Mouse (Mus musculus) spleen, adult 2 months (tissue): ENCODE results near the gene Gja10. TPM values are rescaled to one million over a fixed set of nuclear protein-coding genes. Genes with fewer than 3 reads are reported as not detected.

Source experiments
- DNase-seq, 2 experiments: peaks; one replicate each; pipeline versions ENCODE4 v3.0.0 to v3.0.0-alpha.2; 2012 to 2021; ENCODE audit warnings: low spot score in 2 of 2, low read depth in 1 of 2
- H3K27ac ChIP-seq: fragments of 200-500 bp; 2 replicates; pipeline ENCODE4 v1.5.1; 2012; ENCODE audit warnings: low read length, inconsistent platforms; ENCODE audit not compliant: insufficient read depth
- H3K27me3 ChIP-seq: fragments of 200-500 bp; 2 replicates; pipeline ENCODE4 v1.6.1; 2012; ENCODE audit warnings: mild to moderate bottlenecking, moderate library complexity, low read length, inconsistent platforms; ENCODE audit not compliant: control insufficient read depth, insufficient read depth
- H3K36me3 ChIP-seq: fragments of 200-500 bp; 2 replicates; pipeline ENCODE4 v1.6.1; 2012; ENCODE audit warnings: mild to moderate bottlenecking, low read length, inconsistent platforms; ENCODE audit not compliant: control insufficient read depth, insufficient read depth
- H3K4me1 ChIP-seq: fragments of 200-500 bp; 2 replicates; pipeline ENCODE4 v1.6.1; 2011; ENCODE audit warnings: inconsistent platforms; ENCODE audit not compliant: control insufficient read depth, insufficient read depth, insufficient read length
- H3K4me3 ChIP-seq: fragments of 200-500 bp; 2 replicates; pipeline ENCODE4 v1.5.1; 2011; ENCODE audit warnings: mild to moderate bottlenecking, inconsistent platforms; ENCODE audit not compliant: insufficient read depth, insufficient read length; ENCODE audit errors: extremely low read depth
- CTCF ChIP-seq: fragments of 200-500 bp; IDR thresholded peaks from 2 replicates; pipeline ENCODE4 v1.5.1; 2011; ENCODE audit warnings: mild to moderate bottlenecking, inconsistent platforms; ENCODE audit not compliant: insufficient read depth, insufficient read length, insufficient replicate concordance; ENCODE audit errors: extremely low read depth
- POLR2A ChIP-seq: fragments of 200-500 bp; IDR thresholded peaks from 2 replicates; pipeline ENCODE4 v1.6.1; 2011; ENCODE audit warnings: low read depth, low read length, inconsistent platforms
- WGBS: fragments of 180-500 bp; shearing (Covaris S2); methylation state at CpG from one replicate; pipeline ENCODE4 v1.1.7; 2018; 5-methylcytosine and 5-hydroxymethylcytosine counted together
- polyA plus RNA-seq: library from polyadenylated mRNA; depleted of rRNA; stranded (reverse); fragments of >200 nt; gene quantifications from 2 replicates; pipeline ENCODE4 v1.2.3, GENCODE M21; 2012

Gene Gja10
- polyA plus RNA-seq, 1 experiment: 0.05 TPM

- no peak for DNase-seq
- H3K4me3 ChIP-seq: no peak overlapping the region
- H3K4me1 ChIP-seq: peaks cover 2% of the 10 kb centered on the region; the same call in 1 of the 2 replicates
- H3K27ac ChIP-seq: 0 out of 2 replicates have a peak overlapping the region, but pooled peaks have one; percentile 10
- H3K36me3 ChIP-seq: peaks cover 4% of the 10 kb centered on the region; the same call in 1 of the 2 replicates
- H3K27me3 ChIP-seq: no peaks in the 10 kb centered on the region
- 68% methylated on average over 3 of the region's 3 CpGs for WGBS
- no peak for TF ChIP-seq CTCF
- TF ChIP-seq POLR2A: no peak
Observed at GRCm38 (mm10) chr4:32571441-32571840, 31.1 kb downstream of the Gja10 start.

GRCm38 (mm10) chr4:32570939-32571317, 31.6 kb downstream of the Gja10 start:
- no peak for DNase-seq
- Histone ChIP-seq H3K4me3 (no peak overlapping the region), H3K4me1 (peaks cover 2% of the 10 kb centered on the region; the same call in 1 of the 2 replicates), H3K27ac (0 out of 2 replicates have a peak overlapping the region, but pooled peaks have one; percentile 10), H3K27me3 (no peaks in the 10 kb centered on the region), H3K36me3 (peaks cover 2% of the 10 kb centered on the region; the same call in 1 of the 2 replicates)
- 82% methylated on average over 8 of the region's 8 CpGs for WGBS
- TF ChIP-seq CTCF (no peak), POLR2A (no peak)

GRCm38 (mm10) chr4:32569995-32570938, 32.3 kb downstream of the Gja10 start:
- H3K27ac ChIP-seq: peak overlapping the region; percentile 35
- no peaks in the 10 kb centered on the region for H3K27me3 ChIP-seq
- H3K4me1 ChIP-seq: peaks cover 3% of the 10 kb centered on the region; the same call in 1 of the 2 replicates
- no peak for DNase-seq
- TF ChIP-seq POLR2A (no peak), CTCF (no peak)
- no peak overlapping the region for H3K4me3 ChIP-seq
- H3K36me3 ChIP-seq: 0 out of 2 replicates have a peak, but pooled peaks cover under 1% of the 10 kb centered on the region
- 77% methylated on average over 17 of the region's 17 CpGs for WGBS

- 84% methylated on average over 4 of the region's 4 CpGs for WGBS
- 0 out of 2 replicates have a peak overlapping the region, but pooled peaks have one; percentile 3 for H3K27ac ChIP-seq
- TF ChIP-seq POLR2A (no peak), CTCF (no peak)
- no peak overlapping the region for H3K4me3 ChIP-seq
- H3K36me3 ChIP-seq: 0 out of 2 replicates have a peak, but pooled peaks cover under 1% of the 10 kb centered on the region
- H3K27me3 ChIP-seq: no peaks in the 10 kb centered on the region
- H3K4me1 ChIP-seq: peaks cover 13% of the 10 kb centered on the region; the same call in 1 of the 2 replicates
- no peak for DNase-seq
Observed at GRCm38 (mm10) chr4:32569054-32569453, 33.5 kb downstream of the Gja10 start.

GRCm38 (mm10) chr4:32564918-32565317, 37.6 kb downstream of the Gja10 start:
- peak overlapping the region; percentile 14; the same call in 1 of the 2 replicates for H3K4me3 ChIP-seq
- peak overlapping the region; percentile 93 for H3K27ac ChIP-seq
- H3K27me3 ChIP-seq: no peaks in the 10 kb centered on the region
- peaks cover 17% of the 10 kb centered on the region; the same call in 1 of the 2 replicates for H3K4me1 ChIP-seq
- TF ChIP-seq POLR2A: no peak
- TF ChIP-seq CTCF: no peak
- peak; percentile 45 to 58 for DNase-seq
- WGBS: 17% methylated on average over 8 of the region's 8 CpGs
- peaks cover 13% of the 10 kb centered on the region for H3K36me3 ChIP-seq

- DNase-seq: peak in 1 of 2 experiments; percentile 21
- Histone ChIP-seq H3K4me3 (no peak overlapping the region), H3K4me1 (peaks cover 15% of the 10 kb centered on the region; the same call in 1 of the 2 replicates), H3K27ac (peak overlapping the region; percentile 93), H3K36me3 (peaks cover 13% of the 10 kb centered on the region), H3K27me3 (no peaks in the 10 kb centered on the region)
- no peak for TF ChIP-seq CTCF
- no peak for TF ChIP-seq POLR2A
- 54% methylated on average over 7 of the region's 7 CpGs for WGBS
Observed at GRCm38 (mm10) chr4:32564416-32564815, 38.1 kb downstream of the Gja10 start.
